Mouse (Mus musculus) cerebellum, postnatal 4 days (tissue): ENCODE data around the gene Ccdc89.

Experiments
- DNase-seq, 2 experiments: peaks; one replicate each; pipeline ENCODE4 v3.0.0; 2022; ENCODE audit warnings: low spot score in 2 of 2, mixed read lengths in 1 of 2

Ccdc89 gene

DNA sequence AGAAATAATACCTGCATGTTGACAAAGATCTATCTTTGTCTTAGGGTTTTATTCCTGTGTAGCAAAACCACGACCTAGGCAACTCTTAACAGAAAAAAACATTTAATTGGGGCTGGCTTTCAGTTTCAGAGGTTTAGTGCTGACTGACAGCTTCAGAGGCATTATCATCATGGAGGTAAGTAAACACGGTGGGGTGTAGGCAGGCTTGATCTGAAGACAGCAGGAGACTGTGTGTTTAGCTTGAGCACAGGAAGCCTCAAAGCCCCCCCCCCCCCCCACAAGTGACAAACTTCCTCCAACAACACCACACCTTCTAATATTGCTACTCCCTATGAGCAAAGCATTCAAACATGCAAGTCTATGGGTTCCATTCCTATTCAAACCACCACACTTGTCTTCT is 47.1 kb downstream of the Ccdc89 start:
- no peak for DNase-seq

DNA sequence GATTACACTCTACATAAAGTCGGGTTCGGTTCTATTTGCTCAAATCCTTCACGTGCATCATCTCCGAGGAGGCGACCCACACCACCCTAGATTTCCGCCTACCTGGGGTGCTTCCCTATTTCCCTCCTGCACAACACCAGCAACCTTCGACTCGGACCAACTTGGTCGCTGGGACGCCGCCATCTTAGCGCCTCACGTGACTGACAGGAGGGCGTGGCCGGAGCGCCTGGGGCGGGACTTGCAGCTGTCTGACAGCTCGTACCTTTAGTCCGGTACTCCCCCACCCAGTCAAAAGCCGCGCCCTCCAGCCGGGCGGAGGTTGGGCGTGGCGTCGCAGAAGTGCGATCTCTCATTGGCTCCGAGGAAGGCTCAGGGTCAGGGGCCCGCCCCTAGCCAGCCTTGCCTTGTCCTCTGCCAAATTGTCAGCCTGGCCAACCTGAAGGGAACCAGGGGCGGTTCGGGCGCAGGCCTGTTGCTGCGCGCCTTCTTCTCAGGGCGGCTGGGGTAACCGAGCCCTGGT is 49.5 kb downstream of the Ccdc89 start, which contains the start of gene Tmem126b:
Tmem126b (minus strand) TSS at position 209 of the 520 bp plus-strand sequence.
- peak; percentile 93 to 97 for DNase-seq

DNA sequence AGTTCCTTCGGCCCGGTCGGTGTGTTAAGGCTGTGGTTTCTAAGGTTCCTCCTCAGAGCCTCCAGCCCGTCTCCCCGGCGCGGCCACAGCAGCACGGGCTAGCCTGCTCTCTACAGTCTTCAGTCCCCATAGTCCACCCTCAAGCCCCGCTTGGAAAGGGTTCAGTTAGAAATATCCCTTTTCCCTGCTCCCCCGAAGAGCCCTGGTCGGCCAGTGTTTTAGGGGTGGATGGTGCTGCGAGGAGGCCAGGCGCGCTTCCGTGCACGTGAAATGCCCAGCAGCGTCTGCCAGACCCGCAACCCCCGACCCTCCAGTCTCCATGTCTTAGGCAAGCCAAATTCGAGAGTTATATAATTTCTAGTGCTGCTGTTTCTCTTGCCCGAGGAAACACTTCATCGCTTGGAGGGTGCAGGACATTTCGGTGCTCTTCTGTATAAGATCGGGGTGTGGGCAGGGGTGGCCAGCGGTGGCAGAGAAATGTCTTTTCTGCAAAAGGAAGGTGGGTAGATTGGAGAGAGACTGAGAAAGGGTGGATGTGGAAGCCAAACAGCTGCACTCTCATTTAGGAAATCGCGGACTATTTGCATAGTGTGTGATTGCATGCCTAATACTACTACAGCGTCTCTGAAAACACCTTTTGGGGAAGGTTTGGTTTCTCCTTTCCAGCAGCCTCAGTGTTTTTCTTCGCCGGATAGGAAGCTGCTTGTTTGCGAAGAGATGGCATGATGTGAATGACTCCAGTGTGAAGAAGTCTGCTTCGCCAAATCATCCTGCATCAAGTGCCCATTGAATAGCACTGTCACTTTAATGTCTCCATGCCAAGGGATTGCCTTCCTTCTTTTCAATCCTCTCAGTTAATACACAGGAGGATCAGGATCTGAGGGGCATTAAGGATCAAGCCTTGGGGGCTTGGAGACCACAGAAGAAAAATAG is 50.2 kb downstream of the Ccdc89 start, which contains the start of gene Dlg2:
Dlg2 (plus strand) TSS at position 360 of the 933 bp plus-strand sequence.
- no peak for DNase-seq
